Mouse (Mus musculus): ENCODE measurements around the gene Wdr90. TPM values are rescaled to one million over a fixed set of nuclear protein-coding genes. Genes with fewer than 3 reads are reported as not detected.

Wdr90 gene
- polyA plus RNA-seq, 1 experiment from 2014 or later: 38.2 TPM

DNA sequence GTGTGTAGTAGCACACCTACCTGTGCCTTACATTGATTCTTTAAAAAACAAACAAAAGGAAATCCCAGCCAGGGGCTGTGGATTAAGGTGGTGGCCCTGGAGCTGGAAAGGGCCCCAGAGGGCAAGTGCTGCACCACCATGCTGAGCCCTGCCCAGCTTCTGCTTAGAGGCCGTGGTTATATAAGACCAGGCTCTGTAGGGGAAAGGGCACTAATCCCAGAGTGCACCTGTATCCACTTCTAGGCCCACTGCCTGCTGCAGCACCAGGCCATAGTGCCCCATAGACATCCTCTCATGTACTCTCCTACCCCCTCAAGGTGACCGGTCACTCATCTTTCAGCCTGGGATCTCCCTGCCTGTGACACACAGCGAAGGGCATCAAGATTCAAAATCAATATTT is 4.9 kb upstream of the Wdr90 start:
- no peak overlapping the region for H3K4me3 ChIP-seq (replicated peaks)
- H3K36me3 ChIP-seq (replicated peaks): no peaks in the 10 kb centered on the region
- no peak for ATAC-seq (ENCODE audit: low FRiP score)
- H3K27me3 ChIP-seq: 0 out of 2 replicates have a peak, but pooled peaks cover 6% of the 10 kb centered on the region
- H3K4me2 ChIP-seq: no peak overlapping the region
- WGBS: 96% methylated on average over 3 of the region's 3 CpGs
- no peaks in the 10 kb centered on the region for H3K9me3 ChIP-seq
- H3K27ac ChIP-seq: no peak overlapping the region
- H3K4me1 ChIP-seq: peaks cover 23% of the 10 kb centered on the region
- no peak overlapping the region for H3K9ac ChIP-seq

DNA sequence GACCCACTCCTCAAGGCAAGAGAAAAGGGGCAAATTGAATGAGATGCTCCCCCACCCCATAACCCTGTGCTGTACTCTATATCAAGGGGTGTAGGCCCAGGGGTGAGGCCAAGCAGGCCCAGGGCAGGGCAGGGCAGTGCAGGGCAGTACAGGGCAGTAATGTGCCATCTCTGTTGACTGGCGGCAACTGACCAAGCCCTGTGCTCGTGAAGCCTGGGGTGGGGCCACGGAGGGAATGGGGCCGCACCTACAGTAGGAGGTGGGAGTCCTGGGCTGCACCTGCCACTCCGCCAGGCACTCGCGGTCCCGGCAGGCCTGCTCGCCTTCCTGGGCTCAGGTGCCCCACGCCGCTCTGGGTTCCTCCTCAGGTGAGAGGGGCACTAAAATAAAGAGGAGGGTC is 4.0 kb upstream of the Wdr90 start:
- no peak overlapping the region for H3K9ac ChIP-seq
- no peak overlapping the region for H3K27ac ChIP-seq
- ATAC-seq (ENCODE audit: low FRiP score): no peak
- no peak overlapping the region for H3K4me3 ChIP-seq (replicated peaks)
- no peaks in the 10 kb centered on the region for H3K36me3 ChIP-seq (replicated peaks)
- H3K4me1 ChIP-seq: peaks cover 31% of the 10 kb centered on the region
- WGBS: 95% methylated on average over 11 of the region's 11 CpGs
- H3K4me2 ChIP-seq: no peak overlapping the region
- 0 out of 2 replicates have a peak, but pooled peaks cover 6% of the 10 kb centered on the region for H3K27me3 ChIP-seq
- H3K9me3 ChIP-seq: no peaks in the 10 kb centered on the region

DNA sequence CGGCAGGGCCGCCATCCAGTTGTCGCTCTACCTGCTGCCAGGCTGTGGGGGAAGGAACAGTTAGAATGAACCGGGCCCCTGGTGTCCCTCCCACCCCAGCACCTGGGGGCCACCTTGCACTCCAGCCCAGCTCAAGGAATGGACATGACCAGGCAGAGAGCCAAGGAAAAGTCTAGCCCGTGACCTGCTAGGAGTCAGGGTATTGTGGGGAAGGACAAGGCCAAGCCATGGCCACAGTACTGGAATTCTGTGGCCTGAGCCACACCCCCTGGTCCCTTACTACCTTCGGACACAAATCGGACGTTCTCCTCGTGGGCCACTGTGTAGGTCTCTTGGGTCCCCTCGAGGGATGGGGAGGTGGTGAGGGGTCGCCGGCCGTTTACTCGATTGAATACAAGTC is 3.0 kb upstream of the Wdr90 start:
- no peak overlapping the region for H3K4me3 ChIP-seq (replicated peaks)
- 93% methylated on average over 14 of the region's 14 CpGs for whole genome bisulfite sequencing

DNA sequence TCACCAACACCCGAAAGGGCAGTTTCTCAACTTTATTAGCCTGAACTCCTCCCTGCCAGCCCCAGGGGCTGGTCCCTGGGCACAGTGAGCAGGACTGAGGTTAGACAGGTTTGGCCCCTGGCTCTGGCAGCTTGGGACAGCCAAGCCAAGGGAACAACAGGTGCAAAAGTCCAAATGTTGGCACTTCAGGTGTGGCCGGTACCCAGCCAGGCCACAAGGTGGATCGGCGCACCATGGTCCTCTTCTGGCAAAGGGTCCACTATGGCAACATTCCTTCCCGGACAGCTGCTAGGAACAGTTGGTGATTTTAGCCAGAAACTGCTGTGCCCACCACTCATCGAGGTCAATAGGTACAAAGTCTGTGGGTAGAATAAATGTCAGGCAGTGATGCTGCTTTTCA is 2.4 kb upstream of the Wdr90 start:
- Histone ChIP-seq H3K27me3 (0 out of 2 replicates have a peak, but pooled peaks cover 6% of the 10 kb centered on the region), H3K9me3 (no peaks in the 10 kb centered on the region), H3K27ac (no peak overlapping the region), H3K9ac (no peak overlapping the region), H3K4me2 (no peak overlapping the region), H3K4me1 (peaks cover 34% of the 10 kb centered on the region), H3K4me3 (replicated peaks) (no peak overlapping the region), H3K36me3 (replicated peaks) (no peaks in the 10 kb centered on the region)
- 88% methylated on average over 6 of the region's 6 CpGs for WGBS
- no peak for ATAC-seq (ENCODE audit: low FRiP score)

More for the DNA sequence above, 3.0 kb upstream of the Wdr90 start:
- Histone ChIP-seq H3K9me3 (no peaks in the 10 kb centered on the region), H3K4me1 (peaks cover 40% of the 10 kb centered on the region), H3K9ac (no peak overlapping the region), H3K27ac (no peak overlapping the region), H3K4me2 (no peak overlapping the region), H3K27me3 (0 out of 2 replicates have a peak, but pooled peaks cover 6% of the 10 kb centered on the region), H3K36me3 (replicated peaks) (no peaks in the 10 kb centered on the region)
- no peak for ATAC-seq (ENCODE audit: low FRiP score)

DNA sequence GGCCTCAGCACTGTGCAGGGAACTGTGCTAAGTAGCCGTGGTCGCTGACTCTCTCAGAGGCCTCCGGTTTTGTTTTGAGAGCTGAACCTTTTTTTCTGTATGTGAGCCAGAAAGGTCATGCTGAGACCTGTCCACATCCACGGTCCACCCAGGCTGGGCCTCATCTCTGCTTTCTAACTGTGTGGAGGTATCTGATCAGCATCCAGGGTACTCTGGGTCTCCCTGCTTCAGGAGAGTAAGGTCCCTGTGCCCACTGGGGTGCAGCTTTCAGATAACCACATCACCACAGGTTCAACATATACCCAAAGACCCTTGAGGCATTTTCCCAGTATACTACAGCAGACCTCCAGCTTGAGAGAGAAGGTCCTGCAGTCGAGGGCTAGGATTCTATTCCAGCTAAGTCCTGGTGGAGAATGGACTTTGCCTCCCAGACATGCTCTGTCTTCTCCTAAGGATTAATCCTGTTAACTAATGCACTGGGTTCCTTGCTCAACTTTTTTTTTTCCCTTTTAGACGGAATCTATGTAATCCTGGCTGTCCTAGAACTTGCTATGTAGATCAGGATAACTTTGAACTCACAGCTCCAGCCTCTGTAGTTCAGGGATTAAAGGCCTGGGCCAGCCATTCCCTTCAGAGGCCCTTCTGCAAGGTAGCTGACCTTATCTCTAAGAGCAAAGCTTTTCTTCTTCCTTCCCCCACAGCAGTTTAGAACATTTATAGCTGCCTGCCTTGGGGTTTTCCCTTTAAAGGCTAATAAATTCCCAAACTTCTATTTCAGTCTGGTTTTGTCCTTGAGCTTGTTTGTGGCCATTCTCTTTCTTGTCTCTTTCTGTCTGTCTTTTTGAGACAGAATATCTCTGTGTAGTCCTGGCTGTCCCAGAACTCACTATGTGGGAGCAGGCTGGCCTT is 657 bp upstream of the Wdr90 start:
- Histone ChIP-seq H3K4me2 (peak overlapping the region; percentile 75), H3K27ac (peak overlapping the region; percentile 85), H3K9me3 (no peaks in the 10 kb centered on the region), H3K4me3 (replicated peaks) (peak overlapping the region; percentile 74), H3K36me3 (replicated peaks) (no peaks in the 10 kb centered on the region), H3K27me3 (0 out of 2 replicates have a peak, but pooled peaks cover 2% of the 10 kb centered on the region), H3K9ac (peak overlapping the region; percentile 76), H3K4me1 (peaks cover 24% of the 10 kb centered on the region)
- 0 out of 2 replicates have a peak, but pooled peaks have one; percentile 33 for ATAC-seq (ENCODE audit: low FRiP score)
- 10% methylated on average over 6 of the region's 6 CpGs for WGBS

DNA sequence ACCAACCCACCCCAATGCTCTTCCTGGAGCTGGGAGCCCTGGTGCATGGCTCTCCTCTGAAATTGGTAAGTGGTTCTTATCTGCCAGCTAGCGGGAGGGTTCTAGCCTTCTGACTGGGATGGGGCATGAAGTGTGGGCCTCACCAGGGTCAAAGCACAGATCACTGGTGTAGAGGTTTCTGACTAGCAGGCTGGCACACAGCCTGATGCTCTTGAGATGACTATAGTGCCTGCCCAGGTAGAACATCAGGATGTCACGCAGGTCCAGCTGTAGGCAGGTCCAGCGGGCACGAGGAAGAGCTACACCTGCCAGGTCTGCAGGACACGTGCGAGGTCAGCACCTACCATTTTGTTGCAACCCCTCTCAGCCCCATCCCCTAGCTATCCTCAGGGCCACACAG is 1.1 kb downstream of the Wdr90 start:
- Histone ChIP-seq H3K27ac (no peak overlapping the region), H3K27me3 (no peaks in the 10 kb centered on the region), H3K36me3 (replicated peaks) (peaks cover 7% of the 10 kb centered on the region), H3K4me3 (replicated peaks) (peak overlapping the region; percentile 74), H3K4me2 (peak overlapping the region; percentile 75), H3K9ac (peak overlapping the region; percentile 76), H3K4me1 (peaks cover 24% of the 10 kb centered on the region), H3K9me3 (no peaks in the 10 kb centered on the region)
- ATAC-seq (ENCODE audit: low FRiP score): no peak
- 92% methylated on average over 6 of the region's 6 CpGs for WGBS

DNA sequence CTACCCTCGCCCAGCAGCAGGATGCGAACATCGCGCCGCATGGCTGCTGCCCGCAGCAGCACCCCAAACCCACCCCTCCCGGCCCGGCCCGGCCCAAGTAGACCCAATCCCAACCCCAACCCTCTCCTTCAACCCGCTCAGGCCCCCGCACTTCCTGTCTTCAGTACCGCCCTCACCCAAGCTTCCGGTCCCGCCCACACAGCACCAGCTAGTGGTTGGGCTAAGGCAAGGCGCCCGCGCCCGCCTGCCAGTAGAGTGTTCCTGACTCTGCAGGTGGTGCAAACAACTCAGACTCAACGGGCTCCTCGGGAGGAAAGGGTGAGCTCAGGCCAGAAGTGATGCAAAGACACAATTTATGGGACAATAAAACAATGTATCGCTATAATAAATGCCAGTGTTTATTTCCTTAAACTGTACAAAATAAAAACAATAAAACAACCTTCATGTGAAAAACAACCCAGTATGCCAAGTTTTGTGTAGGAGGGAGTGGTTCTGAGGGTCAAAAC is 16.9 kb downstream of the Wdr90 start, which contains the start of gene Rhot2:
Gene Rhot2, minus strand, starts transcription at position 456 of the 506 bp plus-strand sequence.
- no peaks in the 10 kb centered on the region for H3K9me3 ChIP-seq
- H3K27ac ChIP-seq: peak within 1 kb of the TSS; percentile 80
- peak within 1 kb of the TSS; percentile 93 for H3K4me3 ChIP-seq (replicated peaks)
- peak within 1 kb of the TSS; percentile 93 for H3K4me2 ChIP-seq
- H3K4me1 ChIP-seq: peaks cover 19% of the 10 kb centered on the region
- WGBS: under 1% methylated on average over 21 of the region's 21 CpGs
- H3K36me3 ChIP-seq (replicated peaks): peaks cover 68% of the 10 kb centered on the region
- peak; percentile 96 for ATAC-seq (ENCODE audit: low FRiP score)
- peak within 1 kb of the TSS; percentile 80 for H3K9ac ChIP-seq
- H3K27me3 ChIP-seq: no peaks in the 10 kb centered on the region

DNA sequence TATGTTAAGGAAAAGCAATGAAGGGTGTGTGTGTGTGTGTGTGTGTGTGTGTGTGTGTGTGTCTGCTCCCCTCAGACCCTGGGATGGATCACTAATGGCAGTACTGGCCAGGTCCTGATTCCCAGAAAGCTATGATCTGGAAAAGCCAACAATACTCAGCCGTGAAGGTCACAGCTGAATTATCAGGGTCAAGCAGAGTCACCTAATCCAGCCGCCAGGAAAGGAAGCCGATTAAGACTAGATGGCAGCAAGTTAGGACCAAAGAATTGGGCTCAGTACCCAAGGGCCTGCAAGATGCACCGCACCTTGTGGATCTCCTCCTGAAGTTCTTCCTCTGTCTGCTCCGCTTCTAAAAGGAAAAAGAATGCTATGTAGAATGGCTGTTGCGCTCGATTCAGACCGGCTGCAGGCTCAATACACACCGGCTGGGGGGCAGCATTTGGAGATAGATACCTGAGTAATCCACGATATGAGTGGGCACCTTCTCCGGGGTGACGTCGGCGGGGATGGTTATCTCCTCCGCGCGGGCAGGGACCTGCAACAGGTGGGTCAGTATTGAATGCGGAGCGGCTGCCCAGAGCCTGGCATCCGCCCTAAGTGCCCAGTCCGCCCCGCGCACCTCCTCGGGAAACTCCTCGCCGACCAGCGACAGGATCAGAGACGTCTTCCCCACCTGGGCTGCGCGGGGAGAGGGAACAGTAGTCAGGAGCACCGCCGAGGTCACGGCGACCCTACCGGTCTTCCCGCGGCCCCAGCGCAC is 17.5 kb downstream of the Wdr90 start:
- Histone ChIP-seq H3K4me1 (peaks cover 19% of the 10 kb centered on the region), H3K4me3 (replicated peaks) (peak overlapping the region; percentile 93), H3K9ac (peak overlapping the region; percentile 80), H3K27ac (peak overlapping the region; percentile 80), H3K27me3 (no peaks in the 10 kb centered on the region), H3K9me3 (no peaks in the 10 kb centered on the region), H3K36me3 (replicated peaks) (peaks cover 68% of the 10 kb centered on the region), H3K4me2 (peak overlapping the region; percentile 93)
- 4% methylated on average over 38 of the region's 38 CpGs for WGBS
- peak; percentile 40; the same call in 1 of the 2 replicates for ATAC-seq (ENCODE audit: low FRiP score)

DNA sequence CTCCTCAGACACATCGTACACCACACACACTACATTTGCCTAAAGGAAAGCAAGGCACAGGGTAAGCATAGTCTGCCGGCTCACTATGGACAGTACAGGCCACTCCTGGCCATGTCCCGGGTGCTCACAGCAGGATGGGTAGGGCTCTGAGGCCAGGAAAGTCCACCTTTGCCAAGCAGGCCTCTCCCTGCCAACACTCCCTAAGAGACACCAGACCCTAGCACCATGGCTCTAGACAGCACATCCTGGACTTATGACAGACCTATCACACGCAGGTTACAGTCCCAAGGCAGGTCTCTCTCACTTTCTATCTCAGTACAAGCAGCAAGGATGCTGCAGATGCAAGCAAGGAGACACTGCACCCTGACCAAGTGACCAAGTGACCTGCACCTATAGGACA is 18.2 kb downstream of the Wdr90 start:
- Histone ChIP-seq H3K4me2 (peak overlapping the region; percentile 93), H3K9ac (peak overlapping the region; percentile 80), H3K4me1 (peaks cover 22% of the 10 kb centered on the region), H3K27me3 (no peaks in the 10 kb centered on the region), H3K27ac (no peak overlapping the region), H3K36me3 (replicated peaks) (peaks cover 67% of the 10 kb centered on the region), H3K9me3 (no peaks in the 10 kb centered on the region), H3K4me3 (replicated peaks) (peak overlapping the region; percentile 93)
- WGBS: 94% methylated on average over 4 of the region's 4 CpGs
- no peak for ATAC-seq (ENCODE audit: low FRiP score)

DNA sequence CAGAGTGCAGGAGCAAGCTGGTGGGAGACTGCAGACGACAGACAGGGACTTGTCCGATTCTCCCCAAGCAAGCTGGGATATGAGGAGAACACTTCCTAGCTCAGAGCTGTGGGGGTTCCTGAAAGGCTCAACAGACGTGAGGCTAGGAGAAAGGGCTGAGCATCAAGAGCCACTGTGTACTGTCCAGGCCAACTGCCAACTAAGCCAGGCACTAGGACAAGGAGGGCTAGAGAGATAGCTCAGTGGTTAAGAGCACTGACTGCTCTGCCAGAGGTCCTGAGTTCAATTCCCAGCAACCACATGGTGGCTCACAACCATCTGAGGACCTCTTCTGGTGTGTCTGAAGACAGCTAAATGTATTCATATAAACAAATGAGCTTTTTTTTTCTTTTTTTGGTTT is 18.8 kb downstream of the Wdr90 start:
- Histone ChIP-seq H3K27me3 (no peaks in the 10 kb centered on the region), H3K9ac (no peak overlapping the region), H3K36me3 (replicated peaks) (peaks cover 66% of the 10 kb centered on the region), H3K4me2 (no peak overlapping the region), H3K4me3 (replicated peaks) (no peak overlapping the region), H3K4me1 (peaks cover 28% of the 10 kb centered on the region), H3K9me3 (no peaks in the 10 kb centered on the region), H3K27ac (no peak overlapping the region)
- ATAC-seq (ENCODE audit: low FRiP score): no peak
- WGBS: 90% methylated on average over 3 of the region's 3 CpGs

DNA sequence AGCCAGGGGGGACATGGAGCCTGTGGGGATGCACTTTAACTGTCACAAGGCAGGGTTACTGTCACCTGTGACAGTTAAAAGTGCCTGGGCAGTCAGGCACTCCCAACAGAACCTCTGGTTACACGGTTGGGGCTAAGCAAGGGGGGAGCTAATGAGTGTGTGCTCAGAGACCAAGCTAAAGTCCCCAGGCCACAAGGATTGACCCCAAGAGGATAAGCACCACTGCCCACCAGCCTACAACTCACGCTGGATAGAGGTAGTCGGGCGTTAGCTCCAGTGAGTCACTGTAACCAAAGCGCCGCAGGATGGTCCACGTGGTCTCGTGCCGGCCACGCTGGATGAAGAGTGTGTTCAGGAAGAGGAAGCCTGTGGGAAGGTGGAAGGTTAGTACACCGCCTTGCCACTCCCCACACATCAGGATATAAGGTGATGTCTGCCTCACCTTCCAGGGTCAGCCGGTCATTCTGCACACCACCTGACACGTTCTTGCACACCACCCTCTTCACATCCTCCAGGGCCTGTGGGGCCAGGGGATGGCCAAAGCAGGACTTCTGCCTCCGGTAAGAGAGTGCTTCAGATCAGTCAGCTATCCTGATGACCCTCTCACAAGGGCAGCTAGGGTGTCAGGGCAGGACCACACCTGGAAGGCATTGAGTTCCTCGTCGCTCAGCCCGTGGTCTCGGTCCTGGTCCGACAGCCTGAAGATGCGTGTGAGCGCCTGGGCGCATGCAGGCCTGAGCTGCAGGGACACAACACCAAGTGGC is 20.0 kb downstream of the Wdr90 start, which contains the start of gene Gm20683:
Gene Gm20683, minus strand, starts transcription at position 647 of the 764 bp plus-strand sequence.
- Histone ChIP-seq H3K27ac (no peak within 1 kb of the TSS), H3K9me3 (no peaks in the 10 kb centered on the region), H3K4me3 (replicated peaks) (no peak within 1 kb of the TSS), H3K27me3 (no peaks in the 10 kb centered on the region), H3K36me3 (replicated peaks) (peaks cover 59% of the 10 kb centered on the region), H3K4me1 (peaks cover 40% of the 10 kb centered on the region), H3K9ac (no peak within 1 kb of the TSS), H3K4me2 (no peak within 1 kb of the TSS)
- ATAC-seq (ENCODE audit: low FRiP score): no peak
- 94% methylated on average over 22 of the region's 22 CpGs for WGBS
